Mouse (Mus musculus) frontal cortex, postnatal 10 days (tissue): ENCODE measurements around the gene Lhfpl2.

Experiments
- DNase-seq, 2 experiments: peaks; one replicate each; pipeline ENCODE4 v3.0.0; 2022; ENCODE audit warnings: low spot score in 2 of 2, mixed read lengths in 1 of 2

Gene Lhfpl2

DNA sequence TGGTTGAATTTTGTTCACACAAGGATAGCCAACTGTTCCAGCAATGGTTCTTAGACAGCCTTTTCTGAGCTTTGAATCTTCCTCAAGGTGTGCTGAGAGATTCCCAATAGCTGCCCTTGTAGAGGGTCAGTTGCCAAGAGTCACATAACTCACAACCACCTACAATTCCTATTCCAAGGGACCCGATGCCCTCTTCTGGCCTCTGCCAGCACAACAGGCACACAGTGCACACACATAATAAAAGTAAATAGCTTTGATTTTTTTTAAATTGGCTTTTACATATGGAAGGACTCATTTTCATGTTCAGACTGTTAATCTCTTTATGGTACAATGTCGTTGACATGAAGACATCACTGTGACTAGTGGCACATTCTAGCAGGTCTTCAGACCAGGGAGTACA is 155.1 kb downstream of the Lhfpl2 start:
- no peak for DNase-seq

- no peak for DNase-seq
Measured at GRCm38 (mm10) chr13:94223609-94224008, 166.0 kb downstream of the Lhfpl2 start.

- no peak for DNase-seq
Measured at GRCm38 (mm10) chr13:94224717-94225705, 167.4 kb downstream of the Lhfpl2 start.

- no peak for DNase-seq
Measured at GRCm38 (mm10) chr13:94231871-94232270, 174.3 kb downstream of the Lhfpl2 start.

DNA sequence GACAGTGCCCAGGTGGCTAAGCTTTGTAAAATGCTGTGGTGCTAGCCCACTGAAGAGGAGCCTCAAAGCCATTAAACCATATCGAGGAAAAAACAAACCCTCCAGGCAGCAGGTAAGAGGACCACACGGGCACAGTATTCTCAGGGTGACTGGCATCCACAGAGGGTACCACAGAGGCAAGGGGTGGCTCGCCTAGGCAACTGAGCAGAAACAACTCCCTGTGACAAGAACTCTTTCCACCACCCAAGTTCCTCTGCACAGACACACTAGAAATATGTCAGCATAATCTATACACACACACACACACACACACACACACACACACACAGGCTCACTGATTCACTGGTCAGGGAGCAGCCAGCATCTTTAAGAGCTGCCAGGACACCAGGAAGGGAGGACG is 181.9 kb downstream of the Lhfpl2 start:
- DNase-seq: no peak

DNA sequence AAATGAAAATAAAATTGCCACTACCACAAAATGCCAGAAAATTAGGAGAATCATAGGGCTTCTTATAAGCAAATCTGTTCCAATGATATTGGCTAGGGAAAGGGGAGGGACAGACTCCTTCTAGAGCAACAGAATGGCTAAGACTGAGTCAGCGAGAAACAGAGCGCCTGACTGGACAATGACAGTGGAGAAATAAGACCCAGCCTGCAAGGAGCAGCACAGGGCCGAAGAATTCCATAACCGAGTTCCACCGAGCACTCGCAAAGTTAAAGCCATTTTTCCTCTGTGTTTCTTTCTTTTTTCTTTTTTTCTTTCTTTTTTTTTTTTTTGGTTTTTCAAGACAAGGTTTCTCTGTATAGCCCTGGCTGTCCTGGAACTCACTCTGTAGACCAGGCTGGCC is 182.5 kb downstream of the Lhfpl2 start:
- no peak for DNase-seq

- DNase-seq: no peak
Measured at GRCm38 (mm10) chr13:94240873-94241272, 183.3 kb downstream of the Lhfpl2 start.

DNA sequence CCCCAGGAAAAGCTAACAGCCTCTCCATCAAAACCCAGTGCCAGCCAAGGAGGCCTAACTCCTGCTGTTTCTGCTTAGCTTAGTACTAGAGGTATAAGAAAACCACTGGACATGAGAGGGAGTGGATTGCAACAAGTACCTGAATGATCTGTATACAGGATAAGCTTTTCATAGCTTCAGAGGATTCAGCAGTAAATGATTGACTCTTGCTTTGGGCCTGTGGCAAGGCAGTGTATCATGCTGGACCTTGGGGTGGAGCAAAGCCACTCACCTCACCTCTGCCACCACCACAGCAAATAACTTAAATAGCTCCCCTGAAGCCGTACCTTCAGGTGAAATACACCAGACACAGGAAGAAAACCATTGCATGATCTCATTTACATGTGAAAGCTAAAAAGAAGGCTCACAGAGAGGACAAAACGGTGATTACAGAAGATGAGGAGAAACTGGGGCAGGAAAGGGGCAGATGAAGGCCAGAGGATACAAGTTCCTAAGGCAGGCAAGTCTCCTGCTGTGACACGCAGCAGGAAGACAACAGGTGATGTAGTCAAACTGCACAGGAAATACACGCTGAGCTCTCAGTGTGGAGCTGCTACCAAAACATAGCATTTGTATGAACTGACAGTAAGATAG is 184.4 kb downstream of the Lhfpl2 start:
- no peak for DNase-seq

GRCm38 (mm10) chr13:94242897-94243296 is 185.3 kb downstream of the Lhfpl2 start:
- no peak for DNase-seq
